Mouse (Mus musculus): Measurements from ENCODE around the gene Ensa. TPM values are rescaled to one million over a fixed set of nuclear protein-coding genes. Genes with fewer than 3 reads are reported as not detected.
A peak's percentile ranks its signal among the peaks of the same experiment; 100 is the strongest.

Gene Ensa
- polyA plus RNA-seq, 1 experiment: 13.9 TPM

DNA sequence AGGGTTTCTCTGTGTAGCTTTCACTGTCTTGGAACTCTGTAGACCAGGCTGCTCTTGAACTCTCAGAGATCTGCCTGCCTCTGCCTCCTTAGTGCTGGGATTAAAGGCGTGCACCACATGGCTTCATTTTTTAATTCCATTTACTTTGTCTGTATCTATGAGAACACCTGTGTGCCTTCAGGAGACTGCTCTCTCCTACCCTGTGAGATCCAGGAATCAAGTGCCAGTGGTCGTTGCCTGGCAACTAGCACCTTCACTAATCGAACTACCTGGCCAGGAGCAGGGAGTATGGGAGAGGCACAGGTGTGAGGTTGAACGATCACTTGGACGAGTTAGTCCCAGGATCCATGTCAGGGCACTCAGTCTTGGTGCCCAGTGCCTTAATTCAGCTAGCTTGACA is 46.4 kb downstream of the Ensa start:
- H3K4me1 ChIP-seq (ENCODE audit: control insufficient read depth, insufficient read depth, low read length): peaks cover 14% of the 10 kb centered on the region
- TF ChIP-seq POLR2A (IDR thresholded peaks at IDR 0.05; ENCODE audit: control insufficient read depth, low read depth, low read length): no peak
- TF ChIP-seq CTCF (IDR thresholded peaks at IDR 0.05; ENCODE audit: control insufficient read depth, insufficient read depth, insufficient replicate concordance, low read depth, low read length): no peak
- H3K27ac ChIP-seq (ENCODE audit: control insufficient read depth, insufficient read depth, low read depth, low read length): no peak overlapping the region
- H3K27me3 ChIP-seq (ENCODE audit: control insufficient read depth, insufficient read depth, low read length): no peaks in the 10 kb centered on the region
- H3K36me3 ChIP-seq (ENCODE audit: control insufficient read depth, insufficient read depth, low read length): no peaks in the 10 kb centered on the region
- no peak overlapping the region for H3K4me3 ChIP-seq (ENCODE audit: control insufficient read depth, low read depth, low read length)

DNA sequence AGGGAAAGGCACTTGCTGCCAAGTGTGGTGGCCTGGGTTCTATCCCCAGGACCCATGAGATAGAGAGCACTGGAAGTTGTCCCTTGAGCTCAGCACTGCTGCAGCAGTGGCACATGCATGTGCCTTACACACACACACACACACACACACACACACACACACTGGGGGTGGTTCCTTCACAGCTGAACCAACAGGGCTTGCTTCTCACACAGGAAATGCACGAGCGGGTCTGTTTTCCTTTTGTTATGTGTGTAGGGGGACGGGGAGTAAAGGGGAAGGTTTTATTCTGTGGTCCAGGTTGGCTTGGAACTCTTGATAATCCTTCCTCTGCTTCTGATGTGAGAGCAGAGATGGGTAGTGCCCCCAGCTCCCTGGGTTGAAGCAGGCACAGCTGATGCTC is 47.7 kb downstream of the Ensa start:
- no peaks in the 10 kb centered on the region for H3K27me3 ChIP-seq (ENCODE audit: control insufficient read depth, insufficient read depth, low read length)
- no peak overlapping the region for H3K4me3 ChIP-seq (ENCODE audit: control insufficient read depth, low read depth, low read length)
- no peaks in the 10 kb centered on the region for H3K36me3 ChIP-seq (ENCODE audit: control insufficient read depth, insufficient read depth, low read length)
- peaks cover 20% of the 10 kb centered on the region for H3K4me1 ChIP-seq (ENCODE audit: control insufficient read depth, insufficient read depth, low read length)
- TF ChIP-seq POLR2A (IDR thresholded peaks at IDR 0.05; ENCODE audit: control insufficient read depth, low read depth, low read length): no peak
- TF ChIP-seq CTCF (IDR thresholded peaks at IDR 0.05; ENCODE audit: control insufficient read depth, insufficient read depth, insufficient replicate concordance, low read depth, low read length): no peak
- 0 out of 2 replicates have a peak overlapping the region, but pooled peaks have one; percentile 12 for H3K27ac ChIP-seq (ENCODE audit: control insufficient read depth, insufficient read depth, low read depth, low read length)

DNA sequence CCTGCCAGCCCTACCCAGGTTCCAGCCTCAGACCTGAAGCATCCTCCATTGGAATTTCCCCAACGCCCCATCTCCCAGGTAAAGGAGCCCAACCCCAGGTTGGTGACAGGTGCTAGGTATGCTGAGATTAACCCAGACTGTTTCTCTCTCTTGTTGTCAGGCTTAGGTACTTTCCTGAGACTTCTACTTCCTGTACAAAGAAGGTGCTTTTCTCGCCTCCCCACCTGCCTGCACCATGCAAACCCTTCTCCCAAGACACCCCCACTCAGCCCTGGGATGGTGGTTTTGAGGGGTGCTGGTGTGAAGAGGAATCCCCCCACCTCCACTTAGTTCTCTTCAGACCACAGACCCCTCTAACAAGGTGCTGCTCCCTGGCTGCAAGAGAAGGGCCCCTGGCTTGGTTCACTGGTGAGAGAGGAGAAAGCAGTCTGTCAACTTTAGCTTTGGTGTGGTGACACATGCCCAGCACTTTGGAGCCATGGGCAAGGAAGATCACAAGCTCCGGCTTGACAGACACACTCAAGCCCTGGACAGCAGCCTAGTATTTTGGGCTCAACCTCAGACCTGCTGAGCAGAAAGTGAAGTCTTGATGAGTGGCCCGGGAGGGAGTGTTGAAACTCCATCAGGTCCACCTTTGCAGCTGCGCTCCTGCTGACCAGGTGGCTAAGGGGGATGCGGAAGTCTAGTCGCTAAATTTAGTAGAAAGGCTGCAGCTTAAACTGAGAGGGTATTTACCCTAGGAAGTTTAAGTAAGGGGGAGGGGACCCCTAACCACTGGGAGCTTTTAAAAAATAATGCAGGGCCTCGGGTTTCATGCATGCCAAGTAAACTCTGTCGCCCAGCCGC is 48.3 kb downstream of the Ensa start:
- Histone ChIP-seq H3K4me1 (ENCODE audit: control insufficient read depth, insufficient read depth, low read length) (peaks cover 24% of the 10 kb centered on the region), H3K36me3 (ENCODE audit: control insufficient read depth, insufficient read depth, low read length) (no peaks in the 10 kb centered on the region), H3K4me3 (ENCODE audit: control insufficient read depth, low read depth, low read length) (no peak overlapping the region), H3K27me3 (ENCODE audit: control insufficient read depth, insufficient read depth, low read length) (no peaks in the 10 kb centered on the region), H3K27ac (ENCODE audit: control insufficient read depth, insufficient read depth, low read depth, low read length) (peak overlapping the region; percentile 81)
- no peak for TF ChIP-seq POLR2A (IDR thresholded peaks at IDR 0.05; ENCODE audit: control insufficient read depth, low read depth, low read length)
- TF ChIP-seq CTCF (IDR thresholded peaks at IDR 0.05; ENCODE audit: control insufficient read depth, insufficient read depth, insufficient replicate concordance, low read depth, low read length): no peak

DNA sequence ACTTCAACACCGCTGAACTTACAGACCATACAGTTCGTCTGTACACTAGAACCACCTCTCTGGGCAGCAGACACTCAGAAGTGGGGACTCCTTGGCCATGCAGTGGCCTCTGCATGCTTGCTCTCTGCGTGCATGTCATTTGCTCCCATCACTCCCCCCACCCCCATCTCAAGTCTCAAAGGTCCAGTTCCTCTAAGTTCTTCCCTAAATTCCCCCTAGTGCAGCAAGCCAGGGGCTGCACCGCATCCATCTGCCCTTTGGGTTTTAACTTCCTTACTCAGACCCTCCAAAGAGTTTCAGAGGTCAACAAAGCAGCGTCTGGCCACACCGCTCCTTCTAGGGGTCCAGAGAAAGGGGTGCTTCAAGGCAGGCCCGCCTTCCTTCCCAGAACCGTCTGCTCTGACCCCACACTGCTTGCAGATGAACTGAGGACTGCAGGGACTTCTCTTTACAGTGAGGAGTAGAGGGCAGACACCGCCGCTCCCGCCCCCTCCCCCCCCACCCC is 49.0 kb downstream of the Ensa start:
- Histone ChIP-seq H3K27me3 (ENCODE audit: control insufficient read depth, insufficient read depth, low read length) (no peaks in the 10 kb centered on the region), H3K27ac (ENCODE audit: control insufficient read depth, insufficient read depth, low read depth, low read length) (peak overlapping the region; percentile 81), H3K4me3 (ENCODE audit: control insufficient read depth, low read depth, low read length) (no peak overlapping the region), H3K4me1 (ENCODE audit: control insufficient read depth, insufficient read depth, low read length) (peaks cover 24% of the 10 kb centered on the region), H3K36me3 (ENCODE audit: control insufficient read depth, insufficient read depth, low read length) (no peaks in the 10 kb centered on the region)
- no peak for TF ChIP-seq POLR2A (IDR thresholded peaks at IDR 0.05; ENCODE audit: control insufficient read depth, low read depth, low read length)
- no peak for TF ChIP-seq CTCF (IDR thresholded peaks at IDR 0.05; ENCODE audit: control insufficient read depth, insufficient read depth, insufficient replicate concordance, low read depth, low read length)

DNA sequence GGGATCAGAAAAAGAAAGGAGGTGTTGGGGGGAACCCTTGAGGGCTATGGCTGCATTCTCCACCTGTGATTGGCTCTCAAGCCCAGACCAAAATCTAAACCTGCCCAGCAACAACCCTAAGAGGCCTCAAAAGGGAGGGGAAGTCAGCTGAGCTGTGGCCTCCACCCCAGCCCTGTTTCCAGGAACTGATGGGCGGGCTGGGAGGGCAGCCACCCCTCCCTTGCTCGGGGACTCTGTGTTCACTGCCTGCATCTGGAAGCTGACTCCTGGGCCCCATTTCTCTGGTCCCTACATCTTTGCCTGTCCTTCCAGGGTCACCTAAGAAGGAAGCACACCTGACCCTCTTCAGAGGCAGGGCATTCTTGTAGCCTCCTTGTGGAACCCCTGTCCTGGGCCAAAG is 49.4 kb downstream of the Ensa start:
- TF ChIP-seq POLR2A (IDR thresholded peaks at IDR 0.05; ENCODE audit: control insufficient read depth, low read depth, low read length) (no peak), CTCF (IDR thresholded peaks at IDR 0.05; ENCODE audit: control insufficient read depth, insufficient read depth, insufficient replicate concordance, low read depth, low read length) (no peak)
- Histone ChIP-seq H3K4me1 (ENCODE audit: control insufficient read depth, insufficient read depth, low read length) (peaks cover 24% of the 10 kb centered on the region), H3K4me3 (ENCODE audit: control insufficient read depth, low read depth, low read length) (no peak overlapping the region), H3K27ac (ENCODE audit: control insufficient read depth, insufficient read depth, low read depth, low read length) (peak overlapping the region; percentile 54; the same call in 1 of the 2 replicates), H3K36me3 (ENCODE audit: control insufficient read depth, insufficient read depth, low read length) (no peaks in the 10 kb centered on the region), H3K27me3 (ENCODE audit: control insufficient read depth, insufficient read depth, low read length) (no peaks in the 10 kb centered on the region)

DNA sequence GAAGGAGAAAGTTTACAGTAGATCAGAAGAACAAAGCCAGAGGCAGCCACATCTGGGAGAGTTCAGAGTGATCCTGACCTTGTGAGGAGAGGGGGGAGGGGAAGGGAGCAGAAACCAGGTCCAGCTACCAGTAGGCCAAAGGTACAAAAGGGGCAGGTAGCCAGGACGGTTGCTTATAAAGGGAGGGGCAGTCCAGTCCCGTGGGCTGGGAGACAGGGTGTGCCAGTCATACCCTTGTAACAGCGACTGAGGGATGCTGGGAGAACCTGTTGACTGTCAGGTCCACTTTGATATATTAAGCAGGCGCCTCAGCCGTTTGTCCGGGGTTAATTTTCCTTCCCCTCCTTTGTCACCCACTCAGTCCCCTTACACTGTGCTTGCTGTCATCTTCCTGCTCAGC is 50.0 kb downstream of the Ensa start:
- H3K27ac ChIP-seq (ENCODE audit: control insufficient read depth, insufficient read depth, low read depth, low read length): peak overlapping the region; percentile 87
- H3K4me1 ChIP-seq (ENCODE audit: control insufficient read depth, insufficient read depth, low read length): peaks cover 24% of the 10 kb centered on the region
- TF ChIP-seq POLR2A (IDR thresholded peaks at IDR 0.05; ENCODE audit: control insufficient read depth, low read depth, low read length) (no peak), CTCF (IDR thresholded peaks at IDR 0.05; ENCODE audit: control insufficient read depth, insufficient read depth, insufficient replicate concordance, low read depth, low read length) (no peak)
- H3K36me3 ChIP-seq (ENCODE audit: control insufficient read depth, insufficient read depth, low read length): no peaks in the 10 kb centered on the region
- no peaks in the 10 kb centered on the region for H3K27me3 ChIP-seq (ENCODE audit: control insufficient read depth, insufficient read depth, low read length)
- H3K4me3 ChIP-seq (ENCODE audit: control insufficient read depth, low read depth, low read length): no peak overlapping the region

DNA sequence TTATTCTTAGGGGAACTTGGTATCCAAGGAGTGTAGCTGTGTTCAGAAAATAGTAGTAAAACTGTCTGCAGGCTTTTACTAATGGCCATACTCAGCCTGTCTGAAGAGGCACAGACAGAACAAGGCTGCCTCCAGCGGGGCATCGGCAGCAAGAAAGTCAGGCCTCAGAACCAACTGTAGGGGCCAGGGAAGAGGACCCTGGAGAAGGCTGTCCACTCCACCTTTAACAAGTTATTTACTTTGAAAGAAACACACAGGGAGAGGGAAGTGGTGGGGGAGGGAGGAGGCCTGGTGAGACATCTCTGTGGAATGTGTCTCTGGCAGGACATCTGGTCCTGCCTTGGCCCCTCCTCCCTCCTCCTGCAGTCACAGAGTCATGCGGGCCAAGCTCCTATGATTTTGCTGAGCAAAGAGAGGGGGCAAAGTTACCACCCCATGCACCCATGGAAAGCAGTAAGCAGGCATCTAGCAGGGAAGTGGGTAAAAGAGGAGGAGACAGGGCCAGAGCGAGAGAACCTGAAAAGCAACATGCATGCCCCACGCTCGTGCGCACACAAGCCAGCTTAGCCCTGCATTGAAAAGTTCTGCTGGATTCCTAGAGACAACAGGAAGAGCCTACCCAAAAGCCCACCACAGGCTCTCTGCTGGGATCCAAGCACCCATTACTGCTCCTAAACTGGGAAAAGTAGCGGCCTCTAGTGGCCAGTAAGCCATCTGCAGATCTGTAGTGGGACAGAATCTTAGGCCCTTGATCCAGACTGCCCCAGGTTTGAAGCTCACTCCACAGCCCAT is 50.7 kb downstream of the Ensa start:
- Histone ChIP-seq H3K36me3 (ENCODE audit: control insufficient read depth, insufficient read depth, low read length) (no peaks in the 10 kb centered on the region), H3K4me3 (ENCODE audit: control insufficient read depth, low read depth, low read length) (no peak overlapping the region), H3K27ac (ENCODE audit: control insufficient read depth, insufficient read depth, low read depth, low read length) (peak overlapping the region; percentile 87), H3K4me1 (ENCODE audit: control insufficient read depth, insufficient read depth, low read length) (peaks cover 24% of the 10 kb centered on the region), H3K27me3 (ENCODE audit: control insufficient read depth, insufficient read depth, low read length) (no peaks in the 10 kb centered on the region)
- TF ChIP-seq CTCF (IDR thresholded peaks at IDR 0.05; ENCODE audit: control insufficient read depth, insufficient read depth, insufficient replicate concordance, low read depth, low read length) (peak; percentile 54; the same call in 1 of the 2 replicates), POLR2A (IDR thresholded peaks at IDR 0.05; ENCODE audit: control insufficient read depth, low read depth, low read length) (0 out of 2 replicates have a peak, but pooled peaks have one; percentile 6)
